Mouse (Mus musculus) liver, postnatal 0 days (tissue): ENCODE data around the gene Arpp21. TPM values are rescaled to one million over a fixed set of nuclear protein-coding genes. Genes with fewer than 3 reads are reported as not detected.
A peak's percentile ranks its signal among the peaks of the same experiment; 100 is the strongest.

Experiments
- ATAC-seq: fragments of 200-750 bp; cut with Nextera tagmentation; 2 replicates; pipeline ENCODE4 v1.8.0; 2017; ENCODE audit warnings: mild to moderate bottlenecking, moderate library complexity
- DNase-seq: peaks from one replicate; pipeline ENCODE4 v3.0.0-alpha.2; 2016
- H3K27ac ChIP-seq: fragments of 300-500 bp; sonication (generic); 2 replicates; pipeline ENCODE4 v1.5.1; 2014; ENCODE audit warnings: antibody characterized with exemption, moderate library complexity, mild to moderate bottlenecking, low read depth
- H3K27me3 ChIP-seq: fragments of 300-500 bp; sonication (generic); 2 replicates; pipeline ENCODE4 v1.6.1; 2014; ENCODE audit warnings: low read length, control low read depth, mixed read lengths; ENCODE audit not compliant: insufficient read depth
- H3K36me3 ChIP-seq: fragments of 300-500 bp; sonication (generic); replicated peaks from 2 replicates; pipeline ENCODE4 v1.6.1; 2014; ENCODE audit warnings: mild to moderate bottlenecking, control low read depth, low read length, moderate library complexity, mixed read lengths; ENCODE audit not compliant: insufficient read depth
- H3K4me1 ChIP-seq: fragments of 300-500 bp; sonication (generic); 2 replicates; pipeline ENCODE4 v1.6.1; 2014; ENCODE audit warnings: antibody characterized with exemption, mild to moderate bottlenecking, control low read depth; ENCODE audit not compliant: insufficient read depth
- H3K4me2 ChIP-seq: fragments of 300-500 bp; sonication (generic); 2 replicates; pipeline ENCODE4 v1.6.1; 2014; ENCODE audit warnings: low read depth, mild to moderate bottlenecking, low read length, moderate library complexity, mixed read lengths
- H3K4me3 ChIP-seq: fragments of 300-500 bp; sonication (generic); 2 replicates; pipeline ENCODE4 v1.5.1; 2014; ENCODE audit warnings: low read depth, low read length
- H3K9ac ChIP-seq: fragments of 300-500 bp; sonication (generic); replicated peaks from 2 replicates; pipeline ENCODE4 v1.6.1; 2014; ENCODE audit warnings: mild to moderate bottlenecking, moderate library complexity
- H3K9me3 ChIP-seq: fragments of 300-500 bp; sonication (generic); 2 replicates; pipeline ENCODE4 v1.6.1; 2016; ENCODE audit warnings: mild to moderate bottlenecking, control low read depth, low read length, mixed read lengths
- CTCF ChIP-seq: sonication (generic); IDR thresholded peaks from 2 replicates; pipeline ENCODE4 v1.5.1; 2016; ENCODE audit warnings: antibody characterized with exemption, low read depth
- EP300 ChIP-seq: IDR thresholded peaks from 2 replicates; pipeline ENCODE4 v1.6.1; 2016; ENCODE audit warnings: antibody characterized with exemption, low read depth, mild to moderate bottlenecking
- WGBS: fragments of 180-500 bp; shearing (Covaris S2); extraction: QIAGEN DNeasy Blood & Tissue Kit; methylation state at CpG from one replicate; pipeline ENCODE4 v1.1.7; 2014; ENCODE audit not compliant: insufficient replicate concordance; 5-methylcytosine and 5-hydroxymethylcytosine counted together
- polyA plus RNA-seq: library from polyadenylated mRNA; unstranded; fragments of >200 nt; fragmentation: Nextera tagmentation; extraction: Ambion mirVana; gene quantifications from 2 replicates; pipeline ENCODE4 v1.2.1, GENCODE M21; 2015

The Arpp21 gene
- polyA plus RNA-seq, 1 experiment from 2014 or later, result 0.74 TPM

DNA sequence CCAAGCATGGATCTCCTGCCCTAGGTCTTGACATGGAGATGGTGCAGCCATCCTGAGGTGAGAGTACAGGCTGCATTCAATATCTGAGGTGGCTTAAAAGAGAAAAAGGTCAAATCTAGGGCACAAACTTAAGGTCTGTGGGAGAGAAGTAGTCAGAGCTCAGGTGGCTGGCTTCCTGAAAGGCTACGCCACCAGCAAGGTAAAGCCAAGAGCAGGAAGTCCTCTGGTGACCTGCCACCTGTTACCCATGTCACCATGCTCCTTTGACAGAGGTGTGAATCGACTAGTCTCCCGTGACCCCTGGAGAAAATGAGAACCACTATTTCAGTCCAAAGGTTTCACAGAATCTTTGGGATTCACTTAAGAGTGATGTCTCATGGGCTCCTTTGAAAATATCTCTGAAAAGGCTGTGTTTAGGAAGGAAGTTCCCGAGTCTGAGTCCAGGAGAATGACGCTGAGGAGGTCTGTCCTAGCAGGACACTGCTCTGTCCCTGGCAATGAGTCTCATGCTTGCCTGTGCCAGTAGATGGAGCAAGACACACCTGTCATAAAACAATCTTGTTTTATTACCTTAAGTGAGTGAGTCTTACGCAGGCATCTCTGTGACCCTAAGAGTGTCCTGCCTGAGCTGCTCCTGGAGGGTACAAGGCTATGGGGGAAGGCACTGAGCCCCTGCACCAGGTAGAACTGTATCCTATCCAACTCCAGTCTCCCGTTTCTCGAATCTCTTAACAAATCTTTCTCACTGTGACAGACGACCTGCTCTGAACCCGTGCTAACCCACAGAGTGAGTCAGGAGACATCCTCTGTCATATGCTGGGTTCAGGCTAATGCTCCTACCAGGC is 22.1 kb downstream of the Arpp21 start:
- no peak overlapping the region for H3K9ac ChIP-seq
- peak; percentile 31 for TF ChIP-seq CTCF
- no peak for TF ChIP-seq EP300
- H3K27ac ChIP-seq, result no peak overlapping the region
- H3K36me3 ChIP-seq, result no peaks in the 10 kb centered on the region
- H3K9me3 ChIP-seq, result no peaks in the 10 kb centered on the region
- no peak overlapping the region for H3K4me2 ChIP-seq
- H3K4me3 ChIP-seq, result no peak overlapping the region
- DNase-seq (no peak), ATAC-seq (no peak)
- 48% methylated on average over 10 of the region's 10 CpGs for WGBS
- H3K27me3 ChIP-seq, result no peaks in the 10 kb centered on the region
- H3K4me1 ChIP-seq, result 0 out of 2 replicates have a peak, but pooled peaks cover 3% of the 10 kb centered on the region

DNA sequence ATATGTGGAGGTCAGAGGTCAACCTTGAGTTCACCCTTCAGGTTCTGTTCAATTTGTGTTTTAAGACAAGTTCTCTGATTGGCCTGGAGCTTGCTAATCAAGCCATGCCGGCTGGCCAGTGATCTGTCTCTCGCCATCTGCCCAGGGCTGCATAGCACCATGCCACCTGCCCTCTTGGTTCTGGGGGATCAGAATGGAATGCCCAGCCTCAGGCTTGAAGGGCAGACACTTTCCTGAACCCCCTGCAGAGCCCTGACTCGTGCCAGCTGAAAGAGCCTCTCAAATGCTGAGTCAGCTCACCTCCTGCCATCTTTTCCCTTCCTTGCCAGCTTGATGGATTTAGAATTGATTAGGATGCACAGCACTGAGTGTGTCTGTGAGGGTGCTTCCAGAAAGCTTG is 25.9 kb downstream of the Arpp21 start:
- Histone ChIP-seq H3K4me3 (no peak overlapping the region), H3K9ac (no peak overlapping the region), H3K4me1 (no peaks in the 10 kb centered on the region), H3K9me3 (no peaks in the 10 kb centered on the region), H3K36me3 (no peaks in the 10 kb centered on the region), H3K27me3 (no peaks in the 10 kb centered on the region), H3K4me2 (no peak overlapping the region), H3K27ac (no peak overlapping the region)
- 58% methylated on average over 3 of the region's 3 CpGs for WGBS
- TF ChIP-seq EP300, result no peak
- no peak for TF ChIP-seq CTCF
- no peak for ATAC-seq
- no peak for DNase-seq

DNA sequence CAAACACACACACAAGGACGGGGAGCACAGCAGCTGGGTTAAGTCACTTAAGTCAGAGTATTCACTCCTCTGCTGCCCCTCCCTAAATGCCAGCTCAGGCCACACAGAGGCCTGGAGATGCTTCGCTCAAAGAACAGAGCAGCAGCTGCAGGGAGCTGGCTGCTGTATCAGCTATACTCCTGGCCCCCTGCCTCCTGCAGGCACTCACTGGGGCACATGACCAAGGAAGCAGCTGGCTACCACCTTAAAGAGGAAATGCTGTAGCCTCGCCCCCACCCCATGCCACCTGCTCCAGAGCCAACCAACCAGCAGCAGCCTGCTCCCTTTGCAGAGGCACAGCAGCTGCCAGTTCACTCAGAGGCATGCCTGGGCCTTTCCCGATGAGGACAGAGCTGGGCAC is 28.0 kb downstream of the Arpp21 start:
- H3K9ac ChIP-seq, result no peak overlapping the region
- 25% methylated on average over 4 of the region's 4 CpGs for WGBS
- H3K36me3 ChIP-seq, result no peaks in the 10 kb centered on the region
- H3K27ac ChIP-seq, result no peak overlapping the region
- H3K27me3 ChIP-seq, result no peaks in the 10 kb centered on the region
- no peaks in the 10 kb centered on the region for H3K4me1 ChIP-seq
- H3K4me2 ChIP-seq, result no peak overlapping the region
- no peaks in the 10 kb centered on the region for H3K9me3 ChIP-seq
- H3K4me3 ChIP-seq, result no peak overlapping the region
- TF ChIP-seq CTCF, result no peak
- no peak for TF ChIP-seq EP300
- DNase-seq, result peak; percentile 56
- peak; percentile 90 for ATAC-seq

DNA sequence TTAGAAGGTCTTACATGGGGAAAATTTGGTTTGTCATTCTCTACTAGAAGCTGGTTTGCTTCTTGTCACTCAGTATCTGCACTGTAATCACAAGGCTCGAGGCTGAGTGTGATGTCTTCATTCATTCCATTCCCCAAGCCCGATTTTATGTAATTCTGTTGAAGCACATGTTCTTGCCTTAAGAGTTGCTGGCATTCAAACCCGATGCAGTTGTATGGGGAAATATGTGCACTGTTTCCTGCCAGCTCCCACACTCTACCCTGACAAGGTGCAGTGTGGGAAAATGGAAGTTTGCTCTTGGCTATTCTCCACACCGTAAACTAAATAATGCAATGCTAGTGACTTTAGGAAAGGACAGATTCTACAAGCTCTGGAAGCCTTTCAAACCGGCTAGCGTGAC is 37.4 kb downstream of the Arpp21 start:
- ATAC-seq, result no peak
- no peak overlapping the region for H3K27ac ChIP-seq

DNA sequence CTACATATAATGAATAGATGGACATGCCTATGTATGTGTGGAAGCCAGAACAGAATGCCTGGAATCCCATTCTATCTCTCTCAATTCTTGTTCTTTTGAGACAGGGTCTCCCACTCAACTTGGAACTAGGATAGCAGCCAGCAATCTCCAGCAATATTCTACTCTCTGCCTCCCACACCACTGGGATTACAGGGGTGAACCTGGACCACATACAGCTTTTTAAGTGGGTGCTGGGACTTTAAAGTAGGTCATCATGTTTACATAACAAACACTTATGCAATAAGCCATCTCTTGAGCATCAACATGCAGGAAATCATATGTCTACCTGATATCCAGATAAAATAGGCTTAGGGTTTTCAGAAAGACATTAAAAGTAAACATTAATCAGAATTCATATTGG is 41.7 kb downstream of the Arpp21 start:
- Histone ChIP-seq H3K4me3 (no peak overlapping the region), H3K4me2 (no peak overlapping the region), H3K36me3 (no peaks in the 10 kb centered on the region), H3K27ac (no peak overlapping the region), H3K27me3 (no peaks in the 10 kb centered on the region), H3K4me1 (0 out of 2 replicates have a peak, but pooled peaks cover 2% of the 10 kb centered on the region), H3K9ac (no peak overlapping the region), H3K9me3 (no peaks in the 10 kb centered on the region)
- TF ChIP-seq CTCF (no peak), EP300 (no peak)
- DNase-seq, result no peak
- ATAC-seq, result no peak

More for the DNA sequence above, 37.4 kb downstream of the Arpp21 start:
- Histone ChIP-seq H3K4me1 (0 out of 2 replicates have a peak, but pooled peaks cover 2% of the 10 kb centered on the region), H3K4me3 (no peak overlapping the region), H3K9ac (no peak overlapping the region), H3K9me3 (no peaks in the 10 kb centered on the region), H3K36me3 (no peaks in the 10 kb centered on the region), H3K27me3 (no peaks in the 10 kb centered on the region), H3K4me2 (no peak overlapping the region)
- WGBS, result 69% methylated on average over 6 of the region's 6 CpGs
- no peak for TF ChIP-seq CTCF
- no peak for DNase-seq

DNA sequence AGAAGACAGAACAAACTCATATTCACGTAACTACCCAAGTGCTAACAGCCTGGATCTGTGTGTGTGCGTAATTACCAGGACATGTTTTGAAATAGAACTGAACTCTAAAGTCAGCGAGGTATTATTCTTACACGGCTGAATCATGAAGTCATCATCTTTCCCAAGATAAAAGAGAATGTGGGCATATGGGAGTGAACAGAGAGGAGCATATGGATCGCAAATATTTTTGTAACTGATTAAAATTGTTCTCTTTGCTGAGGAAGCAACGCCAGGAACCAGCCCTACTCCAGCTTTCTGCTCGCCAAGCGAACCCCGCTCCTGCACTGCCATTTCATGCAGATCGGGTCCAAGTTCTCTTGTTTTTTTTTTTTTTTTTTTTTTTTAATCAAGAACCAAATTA is 46.3 kb downstream of the Arpp21 start:
- no peaks in the 10 kb centered on the region for H3K9me3 ChIP-seq
- DNase-seq (no peak), ATAC-seq (no peak)
- no peak overlapping the region for H3K9ac ChIP-seq
- 0 out of 2 replicates have a peak, but pooled peaks cover 2% of the 10 kb centered on the region for H3K4me1 ChIP-seq
- no peaks in the 10 kb centered on the region for H3K36me3 ChIP-seq
- no peak for TF ChIP-seq EP300
- TF ChIP-seq CTCF, result no peak
- no peak overlapping the region for H3K4me3 ChIP-seq
- no peak overlapping the region for H3K27ac ChIP-seq
- WGBS, result 83% methylated on average over 10 of the region's 10 CpGs
- no peak overlapping the region for H3K4me2 ChIP-seq
- H3K27me3 ChIP-seq, result no peaks in the 10 kb centered on the region

DNA sequence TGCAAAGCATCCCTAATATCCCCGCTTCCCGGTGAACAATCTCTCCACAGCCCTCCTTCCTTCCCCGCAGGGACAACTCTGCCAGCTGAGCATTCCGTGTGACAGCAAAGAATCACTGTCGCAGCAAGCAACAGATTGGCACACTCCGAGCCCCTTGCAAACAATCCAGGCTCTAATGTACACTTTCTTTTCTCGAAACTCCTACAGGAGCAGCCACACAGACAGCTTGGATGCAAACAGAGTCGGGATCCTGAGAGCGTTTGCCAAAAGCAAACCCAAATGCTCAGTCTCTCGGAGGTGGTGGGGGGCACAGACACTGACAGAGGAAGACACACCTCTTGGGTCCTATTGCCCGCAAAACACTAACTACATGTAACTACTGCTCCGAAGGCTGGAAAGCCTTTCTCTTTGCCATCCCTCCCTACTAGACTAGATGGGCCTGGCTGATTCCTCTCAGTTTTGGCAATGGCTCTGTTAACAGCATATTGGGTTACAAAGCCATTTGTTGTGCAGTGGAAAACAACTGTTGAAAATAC is 47.3 kb downstream of the Arpp21 start:
- Histone ChIP-seq H3K9me3 (no peaks in the 10 kb centered on the region), H3K36me3 (no peaks in the 10 kb centered on the region), H3K4me3 (no peak overlapping the region), H3K27me3 (no peaks in the 10 kb centered on the region), H3K9ac (no peak overlapping the region), H3K4me2 (no peak overlapping the region), H3K27ac (no peak overlapping the region), H3K4me1 (no peaks in the 10 kb centered on the region)
- 71% methylated on average over 12 of the region's 12 CpGs for WGBS
- TF ChIP-seq CTCF, result no peak
- no peak for TF ChIP-seq EP300
- DNase-seq (no peak), ATAC-seq (no peak)
